Mouse (Mus musculus): ENCODE results near the gene Ctdspl. TPM values are rescaled to one million over a fixed set of nuclear protein-coding genes. Genes with fewer than 3 reads are reported as not detected.
A peak's percentile ranks its signal among the peaks of the same experiment; 100 is the strongest.

Ctdspl gene
- polyA plus RNA-seq, 1 experiment from 2014 or later = 25.3 TPM

- ChIA-PET POLR2A (no interaction called here), CTCF (interaction anchor here (1.1 kb wide), 1 partner anchor 78 kb away, joined by 3 read pairs; no protein-coding TSS in a partner anchor)
- no peaks in the 10 kb centered on the region for H3K27me3 ChIP-seq
- in situ Hi-C loops (cut with MboI; ENCODE audit: low pct_unique_long_range_greater_than_20kb) = no loop called here
- TF ChIP-seq CTCF (IDR thresholded peaks at IDR 0.05) = no peak
- no peak for DNase-seq (ENCODE audit: low read depth, low spot score)
- ATAC-seq = no peak
Observed at GRCm38 (mm10) chr9:118948486-118948885, 22.2 kb downstream of the Ctdspl start.

- no peak for ATAC-seq
- in situ Hi-C loops (cut with MboI; ENCODE audit: low pct_unique_long_range_greater_than_20kb) = no loop called here
- ChIA-PET CTCF (interaction anchor here (1.1 kb wide), 1 partner anchor 77 kb away, joined by 3 read pairs; no protein-coding TSS in a partner anchor), POLR2A (no interaction called here)
- TF ChIP-seq CTCF (IDR thresholded peaks at IDR 0.05) = no peak
- DNase-seq (ENCODE audit: low read depth, low spot score) = no peak
- H3K27me3 ChIP-seq = no peaks in the 10 kb centered on the region
Observed at GRCm38 (mm10) chr9:118949124-118949523, 22.9 kb downstream of the Ctdspl start.

GRCm38 (mm10) chr9:118949654-118950053, 23.4 kb downstream of the Ctdspl start:
- ATAC-seq (no peak), DNase-seq (ENCODE audit: low read depth, low spot score) (no peak)
- TF ChIP-seq CTCF (IDR thresholded peaks at IDR 0.05) = no peak
- CTCF ChIA-PET = interaction anchor here (1.1 kb wide), 1 partner anchor 76 kb away, joined by 3 read pairs; no protein-coding TSS in a partner anchor
- in situ Hi-C loops (cut with MboI; ENCODE audit: low pct_unique_long_range_greater_than_20kb) = no loop called here
- POLR2A ChIA-PET = no interaction called here
- no peaks in the 10 kb centered on the region for H3K27me3 ChIP-seq

GRCm38 (mm10) chr9:118950061-118950460, 23.8 kb downstream of the Ctdspl start:
- ChIA-PET POLR2A (no interaction called here), CTCF (no interaction called here)
- in situ Hi-C loops (cut with MboI; ENCODE audit: low pct_unique_long_range_greater_than_20kb) = no loop called here
- no peak for TF ChIP-seq CTCF (IDR thresholded peaks at IDR 0.05)
- DNase-seq (ENCODE audit: low read depth, low spot score) = no peak
- no peak for ATAC-seq
- no peaks in the 10 kb centered on the region for H3K27me3 ChIP-seq

GRCm38 (mm10) chr9:118950751-118951150, 24.5 kb downstream of the Ctdspl start:
- no peaks in the 10 kb centered on the region for H3K27me3 ChIP-seq
- ChIA-PET CTCF (no interaction called here), POLR2A (no interaction called here)
- DNase-seq (ENCODE audit: low read depth, low spot score) = no peak
- ATAC-seq = no peak
- in situ Hi-C loops (cut with MboI; ENCODE audit: low pct_unique_long_range_greater_than_20kb) = no loop called here
- TF ChIP-seq CTCF (IDR thresholded peaks at IDR 0.05) = no peak

- no peaks in the 10 kb centered on the region for H3K27me3 ChIP-seq
- ATAC-seq (no peak), DNase-seq (ENCODE audit: low read depth, low spot score) (no peak)
- CTCF ChIA-PET = no interaction called here
- in situ Hi-C loops (cut with MboI; ENCODE audit: low pct_unique_long_range_greater_than_20kb) = no loop called here
- POLR2A ChIA-PET = no interaction called here
- no peak for TF ChIP-seq CTCF (IDR thresholded peaks at IDR 0.05)
Observed at GRCm38 (mm10) chr9:118951381-118951780, 25.1 kb downstream of the Ctdspl start.

GRCm38 (mm10) chr9:118952180-118952579, 25.9 kb downstream of the Ctdspl start:
- in situ Hi-C loops (cut with MboI; ENCODE audit: low pct_unique_long_range_greater_than_20kb) = no loop called here
- ATAC-seq = no peak
- no peak for TF ChIP-seq CTCF (IDR thresholded peaks at IDR 0.05)
- POLR2A ChIA-PET = no interaction called here
- no peak for DNase-seq (ENCODE audit: low read depth, low spot score)
- CTCF ChIA-PET = no interaction called here
- no peaks in the 10 kb centered on the region for H3K27me3 ChIP-seq

GRCm38 (mm10) chr9:118953465-118954194, 27.4 kb downstream of the Ctdspl start:
- TF ChIP-seq CTCF (IDR thresholded peaks at IDR 0.05) = no peak
- no peak for DNase-seq (ENCODE audit: low read depth, low spot score)
- ATAC-seq = no peak
- in situ Hi-C loops (cut with MboI; ENCODE audit: low pct_unique_long_range_greater_than_20kb) = no loop called here
- ChIA-PET POLR2A (interaction anchor here (0.6 kb wide), 1 partner anchor 54 kb away, joined by 3 read pairs; no protein-coding TSS in a partner anchor), CTCF (no interaction called here)
- no peaks in the 10 kb centered on the region for H3K27me3 ChIP-seq

GRCm38 (mm10) chr9:118958802-118959201, 32.5 kb downstream of the Ctdspl start:
- CTCF ChIA-PET = no interaction called here
- H3K27me3 ChIP-seq = no peaks in the 10 kb centered on the region
- no peak for TF ChIP-seq CTCF (IDR thresholded peaks at IDR 0.05)
- in situ Hi-C loops (cut with MboI; ENCODE audit: low pct_unique_long_range_greater_than_20kb) = no loop called here
- DNase-seq (ENCODE audit: low read depth, low spot score) (no peak), ATAC-seq (no peak)
- POLR2A ChIA-PET = interaction anchor here (0.8 kb wide), 1 partner anchor 32 kb away, joined by 3 read pairs; the partner anchor contains the start of gene Ctdspl

GRCm38 (mm10) chr9:118960415-118961091, 34.3 kb downstream of the Ctdspl start:
- ChIA-PET CTCF (interaction anchor here (1.0 to 1.9 kb wide), 2 partner anchors 17 to 65 kb away, joined by 3 to 4 read pairs; no protein-coding TSS in a partner anchor), POLR2A (interaction anchor here (0.7 kb wide), 1 partner anchor 82 kb away, joined by 3 read pairs; no protein-coding TSS in a partner anchor)
- ATAC-seq (no peak), DNase-seq (ENCODE audit: low read depth, low spot score) (no peak)
- no peaks in the 10 kb centered on the region for H3K27me3 ChIP-seq
- TF ChIP-seq CTCF (IDR thresholded peaks at IDR 0.05) = no peak
- in situ Hi-C loops (cut with MboI; ENCODE audit: low pct_unique_long_range_greater_than_20kb) = no loop called here

- in situ Hi-C loops (cut with MboI; ENCODE audit: low pct_unique_long_range_greater_than_20kb) = no loop called here
- CTCF ChIA-PET = no interaction called here
- POLR2A ChIA-PET = no interaction called here
Observed at GRCm38 (mm10) chr9:118963149-118963548, 36.9 kb downstream of the Ctdspl start.

More at GRCm38 (mm10) chr9:118963149-118963548, 36.9 kb downstream of the Ctdspl start:
- H3K27me3 ChIP-seq = no peaks in the 10 kb centered on the region
- ATAC-seq = no peak
- TF ChIP-seq CTCF (IDR thresholded peaks at IDR 0.05) = no peak
- DNase-seq (ENCODE audit: low read depth, low spot score) = peak; percentile 46

Measured in Patski (cell line).